Mouse (Mus musculus): ENCODE measurements around the gene Akap4.

DNA sequence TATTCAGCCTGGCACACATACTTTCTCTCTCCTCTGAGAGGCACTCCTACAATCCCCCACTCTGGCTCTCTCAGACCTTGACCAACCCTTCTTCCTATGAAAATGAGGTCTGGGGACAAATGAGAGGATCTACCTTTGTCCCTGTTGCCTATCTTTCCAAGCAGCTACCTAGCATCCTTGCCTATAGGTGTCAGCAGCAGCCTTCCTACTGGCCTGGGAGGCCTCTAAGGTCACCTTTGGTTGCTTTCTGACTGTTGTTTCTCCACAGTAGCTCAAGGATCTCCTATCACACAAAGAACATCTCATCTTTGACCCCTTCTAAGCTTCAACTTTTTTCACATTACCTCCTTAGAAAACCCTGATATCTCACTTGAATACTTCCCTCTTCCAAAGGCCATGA, 10.3 kb upstream of the Akap4 start:
- TF ChIP-seq CTCF (IDR thresholded peaks at IDR 0.05; ENCODE audit: low read depth, low read length), result no peak
- no peak for TF ChIP-seq GATA1 (IDR thresholded peaks at IDR 0.05; ENCODE audit: borderline replicate concordance, low read length)
- no peak for TF ChIP-seq TAL1 (conservative IDR thresholded peaks at IDR 0.05; ENCODE audit: low read depth, low read length)

Data from G1E (cell line).